Mouse (Mus musculus) kidney, embryonic 16.5 days (tissue): ENCODE measurements at regions not wholly inside any gene's neighbourhood (a gene's known extent, or its start where the extent isn't known, plus 50 kb on each side); places are given as distances from the start of the nearest gene placed in this dataset.

ENCODE experiments used
- ATAC-seq: fragments of 200-750 bp; cut with Nextera tagmentation; 2 replicates; pipeline ENCODE4 v1.8.0; 2017; ENCODE audit warnings: moderate TSS enrichment; ENCODE audit not compliant: low FRiP score, low TSS enrichment
- H3K27ac ChIP-seq: fragments of 300-500 bp; sonication (generic); 2 replicates; pipeline ENCODE4 v1.5.1; 2014; ENCODE audit warnings: low read length
- H3K27me3 ChIP-seq: fragments of 300-500 bp; sonication (generic); 2 replicates; pipeline ENCODE4 v1.6.1; 2014; ENCODE audit warnings: low read length, control low read depth, mixed read lengths; ENCODE audit not compliant: insufficient read depth
- H3K36me3 ChIP-seq: fragments of 300-500 bp; sonication (generic); 2 replicates; pipeline ENCODE4 v1.6.1; 2014; ENCODE audit warnings: low read length, control low read depth, mixed read lengths; ENCODE audit not compliant: insufficient read depth
- H3K4me1 ChIP-seq: fragments of 300-500 bp; sonication (generic); 2 replicates; pipeline ENCODE4 v1.6.1; 2014; ENCODE audit warnings: low read length, control low read depth, mixed read lengths; ENCODE audit not compliant: insufficient read depth
- H3K4me2 ChIP-seq: fragments of 300-500 bp; sonication (generic); replicated peaks from 2 replicates; pipeline ENCODE4 v1.6.1; 2014; ENCODE audit warnings: low read depth, low read length
- H3K4me3 ChIP-seq: fragments of 300-500 bp; sonication (generic); 2 replicates; pipeline ENCODE4 v1.5.1; 2014; ENCODE audit warnings: mild to moderate bottlenecking, low read length
- H3K9ac ChIP-seq: fragments of 300-500 bp; sonication (generic); replicated peaks from 2 replicates; pipeline ENCODE4 v1.6.1; 2014; ENCODE audit warnings: low read length
- H3K9me3 ChIP-seq: fragments of 300-500 bp; sonication (generic); 2 replicates; pipeline ENCODE4 v1.6.1; 2016; ENCODE audit warnings: low read length, control low read depth
- WGBS: fragments of 180-500 bp; shearing (Covaris S2); extraction: QIAGEN DNeasy Blood & Tissue Kit; methylation state at CpG from one replicate; pipeline ENCODE4 v1.1.7; 2014; 5-methylcytosine and 5-hydroxymethylcytosine counted together

DNA sequence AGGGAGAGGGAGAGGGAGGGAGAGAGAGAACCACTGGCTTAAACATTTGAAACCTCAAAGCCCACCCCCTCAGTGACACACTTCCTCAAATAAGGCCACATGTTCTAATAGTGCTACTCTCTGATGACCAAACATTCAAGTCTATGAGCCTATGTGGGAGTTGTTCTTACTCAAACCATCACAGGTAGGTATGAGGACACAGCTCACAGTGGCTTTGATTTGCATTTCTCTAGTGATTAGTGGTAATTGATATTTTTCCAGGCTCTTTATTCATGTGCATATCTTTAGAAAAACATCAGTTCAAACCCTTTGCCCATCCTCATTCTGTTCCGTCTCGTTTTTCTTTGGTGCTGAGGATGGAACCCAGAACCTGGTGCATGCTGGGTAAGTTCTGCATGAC is 59.5 kb upstream of the Adtrp start:
- Histone ChIP-seq H3K4me1 (no peaks in the 10 kb centered on the region), H3K4me3 (no peak overlapping the region), H3K27ac (no peak overlapping the region), H3K9ac (no peak overlapping the region), H3K36me3 (no peaks in the 10 kb centered on the region), H3K27me3 (no peaks in the 10 kb centered on the region), H3K4me2 (no peak overlapping the region), H3K9me3 (no peaks in the 10 kb centered on the region)
- 88% methylated on average over 2 of the region's 2 CpGs for WGBS
- ATAC-seq: no peak

- 0 out of 2 replicates have a peak, but pooled peaks cover 7% of the 10 kb centered on the region for H3K4me1 ChIP-seq
- no peaks in the 10 kb centered on the region for H3K27me3 ChIP-seq
- H3K4me3 ChIP-seq: no peak overlapping the region
- no peak overlapping the region for H3K4me2 ChIP-seq
- no peaks in the 10 kb centered on the region for H3K36me3 ChIP-seq
- H3K27ac ChIP-seq: no peak overlapping the region
- H3K9ac ChIP-seq: no peak overlapping the region
- no peak for ATAC-seq
- no peaks in the 10 kb centered on the region for H3K9me3 ChIP-seq
Observed at GRCm38 (mm10) chr13:41903286-41903685, 55.8 kb upstream of the Adtrp start.

DNA sequence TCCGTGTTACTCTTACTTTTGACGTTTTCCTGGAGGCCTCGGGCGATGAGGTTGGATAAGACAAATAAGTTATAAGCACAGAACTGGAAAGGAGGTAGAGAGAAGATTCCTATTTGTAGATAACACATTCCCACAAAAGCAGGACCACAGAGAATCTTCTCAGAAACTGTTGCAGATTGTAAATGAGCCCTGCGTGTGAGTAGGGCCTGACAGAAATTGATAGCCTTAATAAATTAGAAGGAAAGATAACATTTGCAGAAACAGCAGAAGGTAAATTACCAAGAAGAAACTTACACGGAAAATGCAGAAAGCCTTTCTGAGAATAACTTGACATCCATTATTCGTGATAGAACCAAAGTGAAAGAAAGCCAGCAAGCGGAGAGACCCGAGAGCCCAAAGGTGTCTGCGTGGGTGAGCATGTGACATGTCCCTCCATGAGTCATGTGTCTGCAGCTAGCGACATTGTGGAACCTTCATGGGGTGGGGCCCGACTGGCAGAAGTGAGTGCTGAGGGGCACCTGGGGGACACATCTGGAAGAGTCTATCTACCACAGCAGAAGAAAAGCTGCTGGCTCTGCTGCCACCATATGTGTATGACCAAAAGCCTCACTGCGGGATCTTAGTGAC is 52.5 kb upstream of the Adtrp start:
- H3K27ac ChIP-seq: 0 out of 2 replicates have a peak overlapping the region, but pooled peaks have one; percentile 8
- WGBS: 54% methylated on average over 13 of the region's 13 CpGs
- H3K27me3 ChIP-seq: no peaks in the 10 kb centered on the region
- 0 out of 2 replicates have a peak, but pooled peaks cover 7% of the 10 kb centered on the region for H3K4me1 ChIP-seq
- no peaks in the 10 kb centered on the region for H3K36me3 ChIP-seq
- no peaks in the 10 kb centered on the region for H3K9me3 ChIP-seq
- no peak overlapping the region for H3K9ac ChIP-seq
- no peak for ATAC-seq
- no peak overlapping the region for H3K4me2 ChIP-seq
- no peak overlapping the region for H3K4me3 ChIP-seq

GRCm38 (mm10) chr13:41899281-41899680 is 51.8 kb upstream of the Adtrp start:
- ATAC-seq: no peak
- H3K9ac ChIP-seq: no peak overlapping the region
- 42% methylated on average over 7 of the region's 7 CpGs for WGBS
- no peak overlapping the region for H3K4me3 ChIP-seq
- 0 out of 2 replicates have a peak, but pooled peaks cover 7% of the 10 kb centered on the region for H3K4me1 ChIP-seq
- no peaks in the 10 kb centered on the region for H3K36me3 ChIP-seq
- H3K27ac ChIP-seq: no peak overlapping the region
- H3K27me3 ChIP-seq: no peaks in the 10 kb centered on the region
- H3K4me2 ChIP-seq: no peak overlapping the region
- H3K9me3 ChIP-seq: no peaks in the 10 kb centered on the region

GRCm38 (mm10) chr13:41897481-41898317 is 50.2 kb upstream of the Adtrp start:
- no peaks in the 10 kb centered on the region for H3K9me3 ChIP-seq
- no peak for ATAC-seq
- WGBS: 79% methylated on average over 8 of the region's 8 CpGs

More at GRCm38 (mm10) chr13:41897481-41898317, 50.2 kb upstream of the Adtrp start:
- H3K27me3 ChIP-seq: no peaks in the 10 kb centered on the region
- H3K4me1 ChIP-seq: 0 out of 2 replicates have a peak, but pooled peaks cover 7% of the 10 kb centered on the region
- H3K4me3 ChIP-seq: no peak overlapping the region
- no peak overlapping the region for H3K4me2 ChIP-seq
- H3K27ac ChIP-seq: no peak overlapping the region
- H3K36me3 ChIP-seq: no peaks in the 10 kb centered on the region
- no peak overlapping the region for H3K9ac ChIP-seq
